Mouse (Mus musculus) liver, adult (tissue): ENCODE data around the gene Phtf2.

Source experiments
- GATA4 ChIP-seq: IDR thresholded peaks from 2 replicates; pipeline ENCODE4 v1.6.1; 2014; ENCODE audit warnings: mild to moderate bottlenecking, low read length; ENCODE audit not compliant: insufficient replicate concordance

Gene Phtf2

GRCm38 (mm10) chr5:20881915-20882800, at the start of gene Phtf2, which contains the start of gene Tmem60:
Gene Phtf2, minus strand, starts transcription at chr5:20882124.
Gene Tmem60, plus strand, starts transcription at chr5:20882191.
- peak; percentile 70; the same call in 1 of the 2 replicates for TF ChIP-seq GATA4

DNA sequence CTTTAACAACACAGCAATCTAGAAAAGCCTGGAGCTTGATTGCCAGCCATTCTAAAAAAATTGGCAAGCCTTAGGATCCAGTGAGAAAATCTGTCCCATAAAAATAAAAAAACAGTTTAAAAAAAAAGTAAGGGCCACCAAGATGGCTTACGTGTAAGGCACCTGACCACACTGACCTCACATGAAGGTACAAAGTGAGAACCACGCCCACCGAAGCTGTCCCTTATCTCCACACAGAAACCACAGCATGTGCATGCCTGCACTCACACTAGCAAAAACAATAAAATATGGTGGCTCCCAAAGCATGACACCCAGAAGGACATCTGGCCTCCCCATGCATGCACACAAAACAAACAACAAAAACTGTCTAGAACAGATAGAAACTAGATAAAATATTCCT, 49.4 kb upstream of the Phtf2 start:
- no peak for TF ChIP-seq GATA4

DNA sequence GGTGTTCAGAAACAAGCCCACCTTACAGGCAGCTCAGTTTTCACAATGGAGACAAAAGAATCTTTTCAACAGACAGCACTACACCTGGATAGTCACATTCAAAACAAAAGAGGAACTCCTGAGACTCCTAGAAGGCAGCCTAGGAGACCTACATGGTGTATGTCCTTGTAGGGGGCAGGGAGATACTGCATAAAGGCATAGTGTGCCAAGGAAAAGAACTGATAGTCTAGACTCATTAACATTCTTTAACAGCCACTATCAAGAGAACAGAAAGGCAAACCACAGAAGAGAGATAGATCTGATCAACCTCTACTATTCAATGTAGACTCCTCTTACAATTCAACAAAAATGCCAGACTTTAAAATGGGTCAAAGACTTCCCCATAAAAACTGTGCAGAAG, 48.5 kb upstream of the Phtf2 start:
- no peak for TF ChIP-seq GATA4

- no peak for TF ChIP-seq GATA4
Observed at GRCm38 (mm10) chr5:20929669-20930151, 47.8 kb upstream of the Phtf2 start.

DNA sequence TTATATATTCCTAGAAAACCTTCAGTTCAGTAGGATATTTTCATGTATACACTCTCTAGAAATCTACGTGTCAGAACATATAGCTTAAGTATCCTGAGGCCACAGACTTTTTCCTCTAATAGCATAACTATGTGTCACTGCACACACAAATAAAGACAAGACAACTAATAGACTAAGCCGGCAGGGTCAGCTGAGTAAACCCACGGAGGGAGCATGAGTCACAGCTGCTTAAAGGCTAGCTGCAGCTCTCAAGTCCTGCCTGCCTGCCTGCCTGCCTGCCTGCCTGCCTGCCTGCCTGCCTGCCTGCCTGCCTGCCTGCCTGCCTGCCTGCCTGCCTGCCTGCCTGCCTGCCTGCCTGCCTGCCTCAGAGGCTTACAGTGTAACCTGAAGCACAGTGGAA, 43.5 kb upstream of the Phtf2 start:
- no peak for TF ChIP-seq GATA4

GRCm38 (mm10) chr5:20924608-20925007, 42.7 kb upstream of the Phtf2 start:
- TF ChIP-seq GATA4 = no peak

- no peak for TF ChIP-seq GATA4
Observed at GRCm38 (mm10) chr5:20919566-20919965, 37.6 kb upstream of the Phtf2 start.

DNA sequence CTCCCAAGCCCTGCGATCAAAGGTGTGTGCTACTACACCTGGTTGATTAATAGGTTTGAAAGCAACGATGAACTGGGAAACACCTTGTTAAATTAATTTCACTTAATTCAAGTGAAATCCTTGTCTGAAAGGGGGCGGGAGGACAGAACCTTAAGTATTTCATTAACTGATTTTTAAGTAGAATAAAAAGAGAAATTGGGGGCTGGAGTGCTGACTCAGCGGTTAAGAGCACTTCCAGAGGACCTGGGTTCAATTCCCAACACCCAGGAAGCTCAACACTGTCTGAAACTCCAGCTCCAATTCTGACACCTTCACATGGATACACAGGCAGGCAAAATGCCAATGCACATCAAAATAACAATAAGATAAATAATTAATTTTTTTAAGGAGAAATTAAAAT, 37.0 kb upstream of the Phtf2 start:
- TF ChIP-seq GATA4 = no peak

GRCm38 (mm10) chr5:20913372-20914275, 31.7 kb upstream of the Phtf2 start:
- no peak for TF ChIP-seq GATA4

DNA sequence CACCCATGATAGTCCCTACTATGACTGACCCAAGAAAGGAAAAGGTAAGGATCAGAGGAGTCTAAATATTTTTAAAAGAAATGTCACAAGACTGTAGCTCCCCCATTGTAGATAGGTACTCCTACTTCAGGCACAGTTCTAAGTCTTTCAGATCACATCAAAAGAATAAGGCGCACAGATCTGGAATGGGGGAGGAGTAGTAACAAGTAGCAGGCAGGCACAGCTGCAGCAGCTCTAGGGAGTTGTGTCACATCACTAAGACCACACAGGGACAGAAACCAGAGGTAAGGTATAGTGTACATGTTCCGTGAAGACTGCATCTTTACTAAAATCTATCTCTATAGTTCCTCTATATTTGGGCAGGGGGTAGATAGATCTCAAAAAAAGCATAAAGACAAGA, 29.8 kb upstream of the Phtf2 start:
- no peak for TF ChIP-seq GATA4

- TF ChIP-seq GATA4 = no peak
Observed at GRCm38 (mm10) chr5:20906191-20906590, 24.3 kb upstream of the Phtf2 start.

DNA sequence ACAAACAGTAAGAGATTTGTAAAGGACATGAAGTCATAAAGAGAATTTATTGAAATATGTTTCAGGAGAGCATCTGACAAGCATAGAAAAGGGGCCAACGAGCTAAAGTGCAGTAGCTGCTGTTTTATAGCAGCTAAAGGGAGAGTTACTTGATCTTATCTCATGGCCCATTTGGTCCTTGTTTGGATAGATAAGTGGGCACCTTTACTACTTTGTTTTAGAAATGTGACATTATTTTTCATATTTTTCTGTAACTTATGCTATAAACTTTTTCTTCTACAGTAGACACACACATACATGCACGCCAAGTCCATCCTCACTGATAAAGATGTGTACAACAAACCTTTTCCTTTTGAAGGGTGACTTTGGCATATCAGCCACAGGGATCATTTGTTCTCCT, 23.5 kb upstream of the Phtf2 start:
- no peak for TF ChIP-seq GATA4

DNA sequence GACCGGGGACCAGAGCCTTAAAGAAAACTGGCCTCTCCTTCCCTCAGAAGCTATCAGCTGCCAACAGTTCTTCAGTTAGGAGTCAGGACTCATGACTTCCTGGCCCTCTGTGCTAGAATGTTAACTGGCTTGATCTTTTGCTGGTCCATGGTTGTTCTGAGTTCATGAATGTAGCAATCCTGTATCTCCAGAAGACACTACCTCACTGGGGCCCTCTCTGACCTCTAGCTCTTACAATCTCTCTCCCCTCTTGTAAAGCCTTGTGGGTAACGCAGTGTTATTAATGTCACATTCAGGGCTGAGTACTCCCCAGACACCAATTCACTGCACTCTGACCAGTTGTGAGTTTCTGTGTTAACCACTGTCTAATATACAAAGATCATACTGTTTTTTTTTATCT, 22.7 kb upstream of the Phtf2 start:
- TF ChIP-seq GATA4 = no peak

- no peak for TF ChIP-seq GATA4
Observed at GRCm38 (mm10) chr5:20897446-20898167, 15.7 kb upstream of the Phtf2 start.

DNA sequence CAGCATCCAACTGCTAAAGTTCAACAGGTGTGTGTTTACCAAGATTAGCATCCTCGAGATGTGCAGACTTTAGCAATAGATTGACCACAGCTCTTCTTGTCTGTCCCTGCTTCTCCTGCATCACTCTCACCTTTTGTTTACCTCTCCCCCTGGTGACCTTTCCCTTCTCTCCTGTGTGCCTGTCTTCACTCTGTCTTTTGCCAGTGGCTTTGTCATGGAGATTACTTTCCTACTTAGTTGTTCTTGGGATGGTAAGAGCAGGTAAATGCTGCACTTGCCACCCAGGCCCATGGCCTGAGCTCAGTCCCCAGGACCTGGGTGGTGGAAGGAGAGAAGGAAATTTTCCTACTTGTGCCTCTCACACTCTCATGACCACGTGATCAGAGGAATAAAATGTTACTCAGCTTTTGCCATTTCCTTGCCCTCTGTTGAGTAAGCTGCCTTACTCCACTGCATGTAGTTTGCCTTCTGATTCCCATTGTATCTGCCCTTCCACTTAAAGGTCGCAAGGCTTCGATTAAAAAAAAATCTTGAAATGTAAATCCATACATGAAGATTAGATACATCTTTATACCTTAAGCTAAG, 2.2 kb upstream of the Phtf2 start:
- TF ChIP-seq GATA4 = no peak
